Mouse (Mus musculus) hindlimb bud, embryonic 11.5 days (tissue): ENCODE measurements around the gene Tmsb10.
A peak's percentile ranks its signal among the peaks of the same experiment; 100 is the strongest.

ENCODE experiments used
- DNase-seq: peaks from one replicate; pipeline ENCODE4 v3.0.0-alpha.2; 2012; ENCODE audit warnings: low read depth, low spot score; ENCODE audit errors: extremely low spot score

Gene Tmsb10

DNA sequence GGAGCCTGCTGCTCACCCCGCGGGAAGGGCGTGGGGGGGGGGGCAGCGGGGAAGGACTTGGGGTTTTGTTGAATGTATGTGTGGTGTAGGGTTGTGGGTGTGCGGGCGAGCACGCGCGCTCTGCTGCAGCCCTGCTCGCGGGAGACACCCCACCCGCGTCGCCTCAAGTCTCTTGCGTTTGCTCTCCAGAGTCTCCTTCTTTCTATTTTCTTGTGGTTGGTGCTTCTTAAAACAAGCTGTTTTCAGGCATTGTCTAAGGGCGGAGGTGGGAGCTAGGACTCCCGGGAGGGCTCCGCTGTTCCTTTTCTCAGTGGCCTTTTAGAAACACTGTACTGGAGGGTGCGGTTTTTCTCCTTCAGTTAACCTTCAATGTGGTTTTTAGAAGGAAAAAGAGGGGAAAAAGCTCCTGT is at the start of gene Tmsb10:
Gene Tmsb10, minus strand, starts transcription at position 87 of the 410 bp plus-strand sequence.
- DNase-seq, result no peak

DNA sequence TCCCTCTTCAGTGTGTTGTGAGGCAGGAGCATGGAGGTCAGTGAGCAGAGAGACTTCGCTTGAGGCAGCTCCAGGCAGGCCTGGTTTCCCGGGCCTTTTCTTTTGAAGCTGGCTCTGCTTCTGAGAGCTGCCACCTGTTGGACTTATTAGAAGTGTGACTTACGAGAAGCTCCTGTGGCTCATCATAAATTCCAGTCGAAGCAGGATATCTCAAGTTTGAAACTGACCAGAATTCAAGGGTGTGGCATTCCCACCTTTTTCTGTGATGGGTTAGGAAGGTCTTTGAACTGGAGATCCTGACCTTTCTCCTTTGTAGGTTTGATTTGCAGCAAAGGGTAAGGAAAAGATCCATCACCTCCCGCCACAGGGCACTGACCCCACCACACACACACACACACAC is 45.1 kb upstream of the Tmsb10 start:
- no peak for DNase-seq

DNA sequence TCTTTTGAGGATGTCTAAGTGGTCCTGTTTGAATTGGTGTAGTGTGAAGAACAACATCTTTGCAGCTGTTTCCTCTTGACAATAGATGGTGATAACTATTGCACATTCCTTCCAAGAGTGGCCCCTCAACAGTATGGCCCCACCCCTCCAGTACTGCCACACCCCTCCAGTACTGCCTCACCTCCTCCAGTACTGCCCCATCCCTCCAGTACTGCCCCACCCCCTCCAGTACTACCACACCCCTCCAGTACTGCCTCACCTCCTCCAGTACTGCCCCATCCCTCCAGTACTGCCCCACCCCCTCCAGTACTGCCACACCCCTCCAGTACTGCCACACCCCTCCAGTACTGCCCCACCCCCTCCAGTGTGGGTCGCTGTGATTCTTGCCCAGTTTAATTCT is 43.8 kb upstream of the Tmsb10 start:
- DNase-seq, result no peak

DNA sequence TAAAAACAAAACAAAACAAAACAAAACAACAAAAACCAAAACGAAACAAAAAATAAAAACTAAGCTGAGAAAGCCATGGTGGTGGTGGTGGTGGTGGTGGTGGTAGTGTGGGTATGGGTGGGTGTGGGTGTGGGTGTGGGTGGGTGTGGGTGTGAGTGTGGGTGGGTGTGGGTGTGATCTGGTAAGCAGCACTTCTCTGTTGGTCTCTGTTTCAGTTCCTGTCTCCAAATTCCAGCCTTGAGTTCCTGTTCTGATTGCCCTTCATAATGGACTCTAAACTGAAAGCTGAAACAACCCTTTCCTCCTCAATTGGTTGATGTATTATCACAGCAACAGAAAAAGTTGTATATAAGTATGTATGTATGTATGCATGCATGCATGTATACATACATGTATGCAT is 40.3 kb upstream of the Tmsb10 start:
- no peak for DNase-seq

DNA sequence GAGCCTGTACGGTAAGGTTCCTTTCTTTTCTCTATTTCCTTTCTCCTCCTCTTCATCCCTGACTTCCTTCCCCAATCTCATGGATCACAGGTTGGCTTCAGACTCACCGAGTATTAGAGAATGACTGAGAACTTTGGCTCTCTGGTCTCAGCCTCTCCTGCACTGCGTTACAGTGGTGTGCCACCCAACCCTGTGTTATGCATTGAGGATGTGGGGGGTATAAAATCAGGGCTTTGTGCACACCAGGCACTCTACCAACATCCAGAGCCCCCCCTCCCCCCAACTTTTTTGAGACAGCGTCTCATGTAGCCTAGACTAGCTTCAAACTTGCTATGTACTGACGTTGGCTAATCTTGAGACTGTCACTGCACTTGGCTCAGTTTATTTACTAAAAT is 35.1 kb upstream of the Tmsb10 start:
- no peak for DNase-seq

DNA sequence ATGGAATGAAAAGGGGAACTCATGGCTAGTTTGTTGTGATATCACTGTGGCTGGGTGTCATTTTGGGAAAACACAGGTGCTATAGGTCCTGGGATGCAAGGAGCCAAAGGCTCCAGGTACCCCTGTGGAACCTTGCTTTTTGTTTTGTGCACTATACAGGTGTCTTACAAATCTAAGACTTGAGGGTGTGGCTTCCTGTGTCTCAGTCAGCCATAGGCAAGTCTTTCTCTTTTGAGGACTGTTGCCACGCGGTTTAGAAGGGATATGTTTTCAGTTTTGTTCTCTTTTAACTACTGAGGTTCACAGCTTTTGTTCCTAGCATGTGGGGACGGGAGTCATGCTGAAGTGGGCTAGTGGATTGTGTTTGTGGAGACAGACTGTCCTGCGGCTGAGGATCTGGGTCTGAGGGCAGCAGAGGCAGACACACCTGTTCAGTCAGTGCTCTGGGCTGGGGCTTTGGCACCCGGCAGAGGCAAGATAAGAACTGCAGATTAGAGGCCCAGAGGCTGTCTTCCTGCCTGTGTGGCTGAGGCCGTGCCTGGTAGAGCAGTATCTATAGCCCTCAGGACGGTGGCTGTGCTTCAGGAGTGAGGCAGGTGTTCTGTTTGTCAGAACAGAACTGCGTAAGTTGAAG is 34.6 kb upstream of the Tmsb10 start:
- DNase-seq, result no peak

DNA sequence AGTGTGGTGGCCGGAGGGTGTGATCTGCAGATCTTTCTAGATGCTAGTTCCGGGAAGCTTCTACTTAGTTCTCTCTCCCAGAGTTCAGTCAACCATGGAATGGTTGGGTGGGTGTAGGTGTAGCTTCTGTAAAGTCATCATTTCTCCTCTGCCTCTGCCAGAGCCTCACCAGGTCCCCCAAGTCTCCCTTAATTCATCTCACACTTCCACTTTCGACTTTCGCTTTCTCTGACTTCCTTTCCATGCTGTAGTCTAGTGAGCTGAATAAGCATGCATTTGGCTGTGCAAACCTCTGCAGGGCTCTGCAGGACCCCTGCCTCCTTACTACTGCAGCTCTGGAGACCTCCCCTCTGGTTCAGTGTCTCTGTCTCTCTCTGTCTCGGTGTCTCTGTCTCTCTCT is 31.7 kb upstream of the Tmsb10 start:
- no peak for DNase-seq

DNA sequence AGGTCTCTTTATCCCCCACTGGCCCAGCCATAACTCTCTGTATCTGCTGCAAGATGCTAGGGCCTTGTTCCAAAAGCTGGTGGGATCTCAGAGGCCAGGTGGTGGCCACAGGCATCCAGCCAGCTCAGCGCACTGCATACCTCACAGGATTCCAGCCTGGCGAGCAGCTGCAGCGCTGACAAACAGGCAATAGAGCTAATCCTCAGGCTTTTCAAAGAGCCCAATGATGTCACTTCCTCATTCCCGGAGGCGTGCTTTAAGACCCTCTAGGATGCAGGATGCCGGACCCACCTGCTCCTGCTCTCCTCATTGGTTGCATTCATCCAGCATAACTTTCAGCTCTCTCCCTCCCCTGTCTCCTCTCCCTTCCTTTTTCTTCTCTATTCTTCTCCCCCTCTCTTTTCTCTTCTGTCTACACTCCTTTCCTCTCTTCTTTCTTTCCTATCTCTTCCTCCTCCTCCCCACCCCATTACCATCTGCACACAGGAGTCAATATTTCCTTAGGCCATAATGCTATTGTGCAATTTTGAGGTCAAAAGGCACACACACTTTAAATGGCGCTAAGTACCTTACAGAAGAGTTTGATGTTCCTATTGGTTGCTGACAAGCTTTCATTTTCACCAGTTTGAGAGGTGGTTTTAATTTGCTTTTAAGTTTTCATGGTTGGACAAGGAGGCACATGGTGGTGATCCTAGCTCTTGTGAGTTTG is 30.6 kb upstream of the Tmsb10 start:
- DNase-seq, result peak; percentile 12

DNA sequence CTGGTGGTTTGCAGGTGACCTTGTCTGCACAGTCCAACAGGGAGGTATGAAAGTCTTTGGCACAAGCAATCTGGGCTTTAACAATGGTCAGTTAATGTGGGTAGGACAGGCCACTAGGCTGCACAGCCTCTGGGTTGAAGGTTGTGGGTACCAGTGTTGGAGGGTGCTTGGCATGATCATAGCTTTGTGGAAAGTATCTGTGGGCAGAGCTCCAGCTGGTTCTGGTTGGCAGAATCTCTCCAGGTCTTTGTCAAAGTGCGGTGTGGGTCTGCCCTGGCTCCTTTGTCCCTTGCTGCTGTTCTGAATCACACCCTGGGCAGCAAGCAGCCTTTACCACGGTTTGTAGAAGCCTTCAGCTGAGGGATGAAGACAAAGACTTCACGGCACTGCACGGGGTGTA is 24.0 kb upstream of the Tmsb10 start:
- no peak for DNase-seq

DNA sequence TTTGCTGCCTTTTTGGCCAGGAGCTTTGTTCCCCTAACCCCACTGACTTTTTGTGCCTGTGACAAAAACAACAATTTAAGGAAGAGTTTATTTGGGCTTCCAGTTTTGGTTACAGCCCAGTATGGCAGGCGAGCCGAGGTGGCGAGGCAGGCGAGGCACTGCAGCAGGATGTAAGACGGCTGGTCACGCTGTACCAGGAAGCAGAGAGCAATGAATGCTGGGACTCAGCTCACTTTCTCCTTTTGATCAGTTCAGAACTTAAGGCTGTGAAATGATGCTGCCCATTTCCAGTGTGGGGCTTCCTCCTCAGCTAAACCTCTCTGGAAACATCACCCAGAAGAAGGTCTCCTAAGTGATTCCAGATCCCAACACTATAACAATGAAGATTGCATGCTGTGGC is 23.3 kb upstream of the Tmsb10 start:
- DNase-seq, result no peak

DNA sequence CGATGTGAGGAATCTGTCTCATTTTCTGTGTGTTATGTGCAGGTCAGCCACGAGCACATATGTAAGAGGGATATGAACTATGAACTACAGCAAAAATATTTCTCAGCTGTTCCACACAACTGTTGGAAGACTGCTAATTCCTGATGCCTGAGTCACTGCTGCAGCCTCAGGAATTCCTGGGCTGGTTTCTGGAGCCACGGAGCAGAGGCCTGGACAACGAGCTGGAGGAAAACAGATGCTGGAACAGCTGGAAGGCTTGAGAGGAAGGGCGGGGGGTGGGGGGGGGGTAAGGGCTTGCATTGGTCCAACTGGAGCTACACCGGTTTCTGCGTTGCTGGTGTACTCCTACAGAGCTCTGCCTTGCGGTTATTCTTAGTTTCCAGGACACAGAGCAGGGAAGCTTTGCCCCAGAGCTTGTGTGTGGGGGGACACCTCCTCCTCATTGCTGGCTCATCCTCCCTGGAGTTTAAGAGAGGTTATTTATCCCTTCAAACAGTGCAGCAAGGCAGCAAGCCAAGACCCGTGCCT is 22.6 kb upstream of the Tmsb10 start:
- DNase-seq, result no peak

DNA sequence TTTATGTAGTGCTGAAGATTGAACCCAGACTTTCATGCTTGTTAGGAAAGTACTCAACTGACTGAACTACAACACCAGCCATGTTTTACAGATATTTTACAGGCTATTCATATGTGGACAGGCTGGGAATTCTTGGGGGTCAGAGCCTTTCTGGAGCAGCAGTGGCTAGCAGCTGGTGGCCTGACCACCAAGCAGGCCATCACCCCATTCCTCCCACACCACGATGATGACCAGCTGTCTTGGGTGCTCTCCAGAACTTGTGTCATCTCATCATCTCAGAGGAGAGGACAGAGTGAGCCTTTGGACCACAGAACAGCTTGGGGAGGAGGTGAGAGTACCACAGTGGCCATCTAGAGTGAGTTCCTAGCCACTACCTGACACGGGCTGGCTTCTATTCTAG is 18.3 kb upstream of the Tmsb10 start:
- DNase-seq, result no peak

DNA sequence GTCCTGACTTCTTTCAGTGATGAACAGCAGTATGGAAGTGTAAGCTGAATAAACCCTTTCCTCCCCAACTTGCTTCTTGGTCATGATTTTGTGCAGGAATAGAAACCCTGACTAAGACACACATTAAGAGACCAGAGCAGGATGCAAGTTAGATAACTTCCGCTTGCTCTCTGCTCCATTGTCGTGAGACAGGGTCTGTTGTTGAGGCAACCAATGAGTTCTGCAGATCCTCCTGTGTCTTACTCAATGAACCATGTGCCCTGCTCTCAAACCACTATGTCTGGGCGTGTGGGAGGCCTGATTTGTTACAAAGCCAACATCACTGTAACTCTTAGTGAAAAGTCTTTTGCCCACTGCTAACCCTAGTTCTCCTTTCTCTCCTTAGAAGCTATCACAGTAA is 12.5 kb upstream of the Tmsb10 start:
- DNase-seq, result no peak

DNA sequence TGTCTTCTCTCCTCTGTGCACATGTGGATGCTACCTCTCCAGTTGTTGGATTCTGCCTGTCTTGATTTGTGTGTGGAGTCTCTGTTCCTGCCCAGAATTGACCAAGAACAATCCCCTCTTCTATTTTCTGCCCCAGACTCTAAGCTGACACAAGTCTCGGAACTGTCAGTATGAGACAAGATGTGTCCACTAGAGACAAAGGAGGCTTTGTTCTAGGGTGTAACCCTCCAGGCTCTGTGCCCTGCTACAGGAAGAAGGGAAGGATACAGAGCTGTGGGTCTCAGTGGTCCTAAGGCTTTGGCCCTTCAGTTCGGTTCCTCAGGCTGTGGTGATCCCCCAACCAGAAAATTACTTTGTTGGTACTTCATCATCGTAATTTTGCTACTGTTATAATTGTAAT is 11.2 kb upstream of the Tmsb10 start:
- DNase-seq, result no peak

DNA sequence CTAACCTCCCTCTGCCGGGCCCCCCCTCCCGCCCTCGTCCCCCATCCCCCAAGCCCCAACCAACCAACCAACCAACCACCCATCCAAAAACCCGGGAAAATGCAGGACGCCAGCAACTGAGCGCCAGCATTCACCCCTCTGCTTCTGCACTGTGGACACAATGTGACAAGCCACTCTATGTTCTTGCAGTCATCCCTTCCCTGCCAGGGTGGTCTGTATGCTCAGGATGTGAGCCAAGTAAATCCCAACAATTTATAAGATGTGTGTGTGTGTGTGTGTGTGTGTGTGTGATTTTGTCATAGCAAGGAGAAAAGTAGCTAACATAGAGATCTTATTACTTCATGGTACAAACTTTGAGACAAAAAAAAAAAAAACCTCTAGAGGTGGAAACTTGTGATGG is 6.7 kb upstream of the Tmsb10 start:
- no peak for DNase-seq

DNA sequence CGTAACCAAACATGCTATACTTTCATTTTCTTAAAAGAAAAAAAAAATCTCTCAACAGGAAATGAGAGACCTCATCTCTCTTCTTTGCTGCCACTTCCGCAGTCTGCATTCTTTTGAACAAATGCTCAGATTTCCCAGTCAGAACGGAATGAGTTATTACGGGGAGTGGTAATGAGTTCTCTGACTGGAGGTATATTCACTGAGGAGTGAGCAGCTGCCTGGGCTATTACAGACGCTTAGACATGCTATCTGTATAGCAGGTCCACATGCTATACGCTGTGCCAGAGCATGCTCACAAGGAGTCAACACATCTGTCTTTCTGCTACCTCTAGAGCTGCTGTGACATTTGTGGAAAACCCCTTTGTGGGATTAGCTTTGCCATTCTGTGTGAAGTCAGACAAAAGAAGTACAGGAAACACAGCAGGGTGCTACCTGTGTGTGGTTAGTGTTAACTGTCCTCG is 3.8 kb upstream of the Tmsb10 start:
- no peak for DNase-seq

DNA sequence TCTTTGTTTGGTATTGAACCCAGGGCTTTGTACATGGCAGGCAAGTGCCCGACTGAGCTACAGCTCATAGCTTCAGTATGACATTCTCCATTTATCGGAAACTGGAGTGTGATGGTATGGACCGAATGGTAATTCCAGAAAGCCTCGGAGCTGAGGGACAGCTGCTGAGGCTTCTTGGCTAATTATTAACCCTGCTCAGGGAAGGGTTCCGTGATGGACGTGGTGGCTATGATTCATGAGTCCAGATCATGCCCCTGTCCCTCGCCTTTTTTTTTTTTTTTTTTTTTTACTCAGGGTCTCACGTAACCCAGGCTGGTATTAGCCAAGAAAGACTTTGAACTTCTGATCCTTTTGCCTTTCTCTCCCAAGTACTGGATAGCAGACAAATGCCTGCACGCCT is 3.1 kb upstream of the Tmsb10 start:
- DNase-seq, result no peak

DNA sequence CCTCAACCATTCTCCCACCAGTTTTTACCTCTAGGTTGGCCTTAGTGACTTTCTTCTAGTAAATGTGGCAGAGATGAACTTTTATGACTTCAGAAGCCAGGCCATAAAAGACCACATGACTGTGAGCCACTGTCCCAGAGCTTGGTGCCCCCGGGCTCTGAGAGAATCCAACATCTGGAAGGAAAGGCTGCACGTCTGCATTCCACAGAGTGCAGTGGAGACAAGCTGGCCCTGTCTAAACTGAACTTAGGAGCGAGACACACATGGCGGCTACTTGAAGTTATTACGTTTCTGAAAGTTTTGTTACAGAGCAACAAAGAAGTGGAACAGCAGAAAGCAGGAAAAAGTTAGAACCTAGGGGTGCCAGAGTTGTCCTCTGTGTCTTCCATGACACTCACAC is 2.1 kb upstream of the Tmsb10 start:
- no peak for DNase-seq

DNA sequence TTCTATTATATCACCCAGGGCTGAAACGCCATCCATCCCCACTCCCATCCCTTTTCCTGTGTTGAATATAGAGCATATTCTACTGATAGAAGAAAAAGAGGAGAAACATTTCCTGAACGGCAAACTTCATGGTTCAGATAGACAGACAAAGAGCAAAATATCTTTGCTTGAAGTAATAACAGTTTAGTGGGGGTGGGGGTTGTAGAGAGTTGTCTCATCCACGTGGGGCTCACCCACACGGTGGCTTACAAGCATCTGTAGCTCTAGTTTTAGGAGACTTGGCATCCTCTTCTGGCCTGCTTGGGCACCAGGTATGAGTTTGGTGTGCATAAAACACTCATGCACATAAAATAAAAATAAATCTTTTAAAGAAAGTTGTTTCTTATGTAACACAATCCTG is 627 bp upstream of the Tmsb10 start:
- DNase-seq, result no peak

DNA sequence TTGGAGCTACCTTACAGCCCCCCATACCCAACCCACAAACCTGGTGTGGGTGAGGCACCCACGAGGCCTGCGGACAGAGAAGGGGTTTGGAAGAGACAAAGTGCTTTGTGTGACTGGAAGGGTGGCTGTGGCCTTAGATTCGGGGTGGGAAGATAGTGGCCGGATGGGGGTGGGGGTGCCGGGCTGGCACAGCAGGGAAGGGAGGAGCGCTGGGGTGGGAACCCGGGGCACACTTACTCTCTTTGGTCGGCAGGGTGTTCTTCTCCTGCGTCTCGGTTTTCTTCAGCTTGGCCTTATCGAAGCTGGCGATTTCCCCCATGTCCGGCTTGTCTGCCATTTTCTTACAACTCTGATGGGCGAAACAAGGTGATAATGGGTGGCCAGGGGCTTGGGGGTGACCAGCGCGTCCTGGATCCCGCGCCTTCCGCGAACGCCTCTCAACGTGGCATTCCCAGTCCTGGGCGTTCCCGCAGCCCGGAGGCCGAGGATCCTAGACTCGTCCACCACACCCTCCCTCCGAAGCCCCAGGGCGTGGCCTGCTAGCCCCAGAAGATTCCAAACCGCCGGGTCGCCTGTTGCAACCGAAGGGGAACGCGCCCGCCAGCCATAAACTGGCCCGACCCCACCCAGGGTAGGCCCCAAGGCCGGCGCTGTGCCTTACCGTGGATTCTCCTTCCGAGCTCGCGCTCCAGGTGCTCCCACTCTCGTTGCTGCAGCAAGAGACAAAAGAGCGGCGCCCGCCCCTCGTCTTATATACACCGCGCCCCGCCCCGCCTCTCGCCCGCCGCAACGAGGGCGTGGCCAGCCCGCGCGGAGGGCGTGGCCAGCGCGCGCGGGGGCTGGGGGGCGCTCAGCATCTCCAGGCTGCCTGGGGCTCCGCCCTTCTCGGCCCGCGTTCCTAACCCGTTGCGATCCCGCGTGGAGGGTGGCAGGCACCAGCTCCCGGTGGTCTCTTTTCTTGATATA is 589 bp downstream of the Tmsb10 start:
- DNase-seq, result no peak

DNA sequence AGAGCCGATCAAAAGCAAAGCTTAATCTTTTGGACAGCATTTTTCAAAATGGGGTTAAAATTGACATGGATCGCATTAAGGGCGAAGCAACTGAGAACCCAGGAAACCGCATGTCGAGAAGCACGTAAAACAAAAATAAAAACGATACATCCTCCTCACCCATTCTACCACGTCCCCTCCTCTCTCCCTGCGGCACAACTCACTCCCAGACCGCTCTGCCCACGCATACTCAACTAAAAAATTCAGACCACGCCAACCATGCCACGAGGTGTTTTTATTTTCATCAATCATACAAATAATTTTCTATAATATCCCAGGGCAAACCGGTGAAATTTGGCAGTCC is 1.5 kb downstream of the Tmsb10 start:
- DNase-seq, result no peak
